Mouse (Mus musculus): ENCODE measurements around the gene Sipa1.
"Not testable (repeated sequence)": the region's sequence is repeated elsewhere in the genome, so short reads cannot be mapped to it uniquely, and the experiment has no call there.

The Sipa1 gene

GRCm38 (mm10) chr19:5662981-5663913 is at the start of gene Sipa1:
Sipa1 (minus strand) TSS chr19:5663707.
- peak; percentile 62 for DNase-seq (ENCODE audit: low spot score)

DNA sequence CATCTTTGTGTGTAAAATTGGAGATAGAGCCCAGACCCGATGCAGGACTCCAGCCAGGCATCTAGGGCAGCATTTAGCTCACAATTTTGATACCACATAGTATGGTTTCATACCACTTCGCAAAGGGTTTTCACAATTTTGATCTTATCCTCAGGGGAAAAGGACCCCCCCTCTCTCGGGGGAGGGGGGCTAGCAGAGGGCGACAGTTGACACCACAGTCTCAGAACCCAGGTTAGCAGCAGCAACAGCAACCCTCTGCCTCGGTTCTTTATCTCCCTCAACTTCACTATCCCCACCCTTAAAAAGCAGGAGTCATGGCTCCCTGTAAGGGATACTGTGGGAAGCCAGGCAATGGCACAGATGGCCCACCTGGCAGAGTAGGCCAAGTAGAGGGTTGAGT is 49.7 kb upstream of the Sipa1 start:
- no peak for DNase-seq (ENCODE audit: low spot score)

DNA sequence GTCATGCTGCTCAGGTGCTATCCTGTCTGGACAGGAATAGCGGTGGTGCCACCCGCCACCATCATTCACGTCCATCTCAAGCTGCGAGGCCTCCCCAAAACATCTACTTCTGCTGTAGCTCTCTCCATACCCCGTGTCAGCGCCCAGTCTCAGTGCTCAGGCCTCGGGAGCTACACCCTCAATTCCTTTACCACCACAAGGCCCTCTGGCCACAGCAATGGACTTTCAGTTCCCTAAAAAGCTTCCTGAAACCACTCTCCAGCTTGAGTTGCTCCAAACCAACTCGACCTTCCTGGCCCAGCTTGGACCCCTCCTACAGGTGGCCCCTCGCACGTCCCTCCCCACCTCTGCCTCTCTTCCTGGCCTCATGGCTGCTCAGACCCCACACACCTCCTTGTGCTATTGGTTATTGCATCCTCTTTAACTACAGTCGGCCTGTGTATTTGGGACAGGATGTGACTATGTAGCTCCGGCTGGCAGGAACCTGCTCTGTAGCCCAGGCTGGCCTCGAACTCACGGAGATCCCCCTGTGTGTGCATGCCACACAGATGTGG is 48.5 kb upstream of the Sipa1 start:
- DNase-seq (ENCODE audit: low spot score) = no peak

DNA sequence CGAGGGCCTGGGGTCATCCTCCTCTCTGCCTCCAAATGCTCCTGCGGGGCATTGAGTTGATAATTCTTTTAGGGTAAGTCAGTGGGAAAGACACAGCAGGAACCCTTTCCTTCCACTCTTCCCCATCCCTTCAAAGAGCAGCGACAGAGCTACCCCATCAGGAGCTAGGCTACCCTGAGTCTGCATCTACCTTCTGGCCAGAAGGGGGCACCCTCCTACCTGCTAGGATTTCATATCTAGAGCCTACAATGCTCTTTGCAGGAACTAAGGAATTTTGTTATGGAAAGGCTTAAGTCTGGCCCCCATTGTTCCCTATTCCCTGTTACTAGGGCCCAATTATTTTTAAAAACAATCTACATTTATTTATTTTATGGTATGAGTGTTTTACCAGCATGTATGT is 47.7 kb upstream of the Sipa1 start:
- no peak for DNase-seq (ENCODE audit: low spot score)

GRCm38 (mm10) chr19:5710581-5710980 is 47.1 kb upstream of the Sipa1 start:
- DNase-seq (ENCODE audit: low spot score) = no peak

- no peak for DNase-seq (ENCODE audit: low spot score)
Observed at GRCm38 (mm10) chr19:5710068-5710467, 46.6 kb upstream of the Sipa1 start.

GRCm38 (mm10) chr19:5704801-5705571 is 41.5 kb upstream of the Sipa1 start:
- DNase-seq (ENCODE audit: low spot score) = no peak

GRCm38 (mm10) chr19:5704163-5704800 is 40.8 kb upstream of the Sipa1 start, which contains the start of gene Kcnk7:
Kcnk7 (plus strand) TSS chr19:5704367.
- DNase-seq (ENCODE audit: low spot score) = no peak

GRCm38 (mm10) chr19:5695849-5696462 is 32.4 kb upstream of the Sipa1 start:
- DNase-seq (ENCODE audit: low spot score) = no peak

- DNase-seq (ENCODE audit: low spot score) = no peak
Observed at GRCm38 (mm10) chr19:5693801-5694200, 30.3 kb upstream of the Sipa1 start.

DNA sequence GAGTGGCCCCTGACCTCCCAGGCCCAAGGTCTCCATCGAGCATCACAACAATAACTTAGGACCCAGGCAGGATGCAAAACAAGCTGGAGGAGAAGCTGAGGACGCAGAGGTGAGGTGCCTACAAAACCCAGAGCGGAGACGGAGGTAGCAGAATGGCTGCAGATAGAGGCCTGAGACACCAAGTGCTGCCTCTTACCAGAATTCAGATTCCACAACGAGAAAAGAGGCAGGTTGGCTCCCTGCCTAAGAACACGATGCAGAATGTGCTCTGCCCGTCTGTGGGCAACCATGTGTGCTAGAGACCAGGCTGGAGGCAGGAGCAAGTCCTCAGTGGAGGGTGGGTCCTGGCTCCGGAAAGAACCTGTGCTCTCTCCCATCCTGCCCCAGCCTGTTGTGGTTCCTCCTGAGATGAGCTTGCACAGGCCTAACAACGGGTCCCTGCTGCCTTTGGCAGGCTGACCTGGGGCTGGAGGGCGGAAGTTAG is 29.4 kb upstream of the Sipa1 start:
- no peak for DNase-seq (ENCODE audit: low spot score)

DNA sequence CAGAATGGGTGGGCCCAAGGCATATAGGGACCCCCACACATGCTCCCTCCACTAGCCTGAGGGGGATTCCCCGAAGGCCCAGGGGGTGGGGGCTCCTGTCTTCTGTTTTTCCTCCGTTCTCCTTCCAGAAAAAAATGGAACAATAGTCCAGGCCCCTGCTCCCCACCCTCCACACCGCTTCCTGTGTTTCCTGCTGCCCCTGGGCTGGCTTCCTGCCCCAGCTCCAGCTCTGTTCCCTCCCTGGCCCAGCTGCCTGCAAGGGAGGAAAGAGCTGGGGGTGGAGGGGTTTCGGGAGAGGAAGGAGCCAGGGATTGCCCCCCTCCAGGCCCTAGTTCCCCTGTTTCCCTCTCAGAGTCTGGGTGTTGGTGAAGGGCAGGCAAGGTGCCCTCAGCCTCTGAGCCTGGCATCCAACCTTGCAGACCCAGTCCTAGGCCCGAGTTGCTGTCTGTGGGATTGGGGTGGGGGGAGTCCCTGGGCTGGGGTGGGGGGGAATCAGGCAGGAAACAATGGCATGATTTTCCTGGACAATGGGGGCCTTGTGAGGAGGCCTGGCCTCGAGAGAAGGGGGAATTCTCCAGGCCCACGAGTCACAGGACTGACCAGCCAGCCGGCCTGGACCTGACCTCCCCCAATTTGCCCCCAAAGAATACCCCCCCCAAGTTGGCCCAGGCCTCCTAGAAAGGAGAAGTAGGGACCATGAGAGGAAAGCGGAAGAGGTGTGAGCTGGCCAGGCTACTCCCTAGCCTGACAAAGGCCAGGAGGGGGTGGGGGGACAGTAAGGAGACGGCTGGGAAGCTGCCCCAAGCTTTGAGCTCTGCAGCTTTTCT is 28.8 kb upstream of the Sipa1 start:
- DNase-seq (ENCODE audit: low spot score) = no peak

GRCm38 (mm10) chr19:5691601-5692000 is 28.1 kb upstream of the Sipa1 start:
- no peak for DNase-seq (ENCODE audit: low spot score)

DNA sequence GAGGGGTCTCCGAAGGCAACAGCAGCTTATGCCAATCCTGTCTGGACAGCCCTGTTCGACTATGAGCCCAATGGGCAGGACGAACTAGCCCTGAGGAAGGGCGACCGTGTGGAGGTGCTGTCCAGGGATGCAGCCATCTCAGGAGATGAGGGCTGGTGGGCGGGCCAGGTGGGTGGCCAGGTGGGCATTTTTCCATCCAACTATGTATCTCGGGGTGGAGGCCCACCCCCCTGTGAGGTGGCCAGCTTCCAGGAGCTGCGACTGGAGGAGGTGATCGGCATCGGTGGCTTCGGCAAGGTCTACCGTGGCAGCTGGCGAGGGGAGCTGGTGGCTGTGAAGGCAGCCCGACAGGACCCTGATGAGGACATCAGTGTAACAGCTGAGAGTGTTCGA is 26.8 kb upstream of the Sipa1 start:
- DNase-seq (ENCODE audit: low spot score) = no peak

DNA sequence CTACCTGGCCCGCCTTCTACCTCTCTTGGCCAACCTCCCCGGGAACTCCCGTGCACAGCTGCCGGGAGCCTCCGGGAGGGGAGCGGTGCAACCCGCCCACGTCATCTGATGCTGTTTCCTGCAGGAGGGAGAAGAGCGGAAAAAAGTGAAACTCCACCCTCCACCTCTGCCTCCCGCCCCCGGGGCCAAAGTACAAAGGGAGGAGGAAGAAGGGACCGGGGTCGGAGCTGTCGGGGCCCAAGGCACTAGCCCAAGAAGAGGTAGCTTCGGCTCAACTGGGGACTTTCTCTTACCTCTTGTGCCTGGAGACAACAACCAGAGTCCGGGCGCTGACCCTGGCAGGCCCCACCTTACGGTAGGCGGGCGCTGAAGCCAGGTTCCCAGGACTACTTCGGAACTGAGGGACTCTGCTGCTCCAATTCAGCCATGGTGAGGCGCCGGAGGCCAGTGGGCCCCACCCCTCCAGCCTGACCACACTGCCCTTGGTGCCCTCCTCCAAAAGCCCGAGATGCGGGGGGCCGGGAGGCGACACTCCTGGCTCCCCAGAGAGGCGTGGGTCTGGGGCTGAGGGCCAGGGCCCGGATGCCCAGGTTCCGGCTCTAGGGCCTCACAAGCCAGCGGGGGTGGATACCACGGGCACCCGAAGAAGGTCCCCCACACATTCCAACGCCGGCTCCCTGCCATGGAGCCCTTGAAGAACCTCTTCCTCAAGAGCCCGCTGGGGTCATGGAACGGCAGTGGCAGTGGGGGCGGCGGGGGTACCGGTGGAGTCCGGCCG is 26.2 kb upstream of the Sipa1 start:
- peak; percentile 64 for DNase-seq (ENCODE audit: low spot score)

GRCm38 (mm10) chr19:5689088-5689428 is 25.6 kb upstream of the Sipa1 start:
- no peak for DNase-seq (ENCODE audit: low spot score)

DNA sequence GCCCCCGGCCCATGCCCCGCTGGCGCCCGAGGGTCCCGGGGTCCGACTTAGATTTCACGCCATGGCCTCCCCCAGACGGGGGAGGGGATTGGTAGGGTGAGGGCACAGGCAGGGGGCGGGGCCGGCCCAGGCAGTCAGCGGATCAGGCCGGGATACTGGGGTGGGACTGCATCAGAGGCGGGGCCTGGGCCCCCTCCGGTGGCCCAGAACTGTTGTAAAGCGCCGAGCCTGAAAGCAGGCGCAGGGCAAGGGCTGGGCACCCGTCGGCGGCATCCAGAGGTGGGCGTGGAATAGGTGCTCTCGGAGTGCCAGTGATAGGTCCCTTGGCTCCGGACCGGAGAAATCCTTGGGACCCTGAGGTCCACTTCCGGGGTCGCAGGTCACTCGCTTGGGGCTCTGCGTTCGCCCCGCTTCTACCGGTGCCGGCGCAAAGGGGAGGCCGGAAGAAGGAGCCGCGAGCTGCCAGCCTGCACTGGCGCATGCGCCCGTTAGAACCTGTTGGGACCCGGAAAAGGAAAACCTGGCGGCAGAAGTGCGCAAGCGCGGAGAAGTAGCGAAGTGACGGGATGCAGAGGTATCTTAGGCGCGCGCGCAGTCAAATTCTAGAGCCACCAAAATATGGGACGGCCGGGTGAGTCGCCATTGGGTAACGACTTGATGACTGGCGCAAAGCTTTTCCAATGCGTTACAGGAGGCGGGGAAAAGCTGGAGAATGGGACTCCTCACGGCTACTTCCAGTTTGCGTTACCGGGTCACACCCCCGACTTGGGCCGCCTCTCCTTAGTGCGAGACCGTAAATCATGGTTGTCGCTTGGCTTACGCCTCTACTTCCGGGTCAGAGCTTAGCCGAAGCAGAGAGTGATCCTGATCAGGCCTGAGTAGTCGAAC is 24.9 kb upstream of the Sipa1 start, which contains the start of the genes Map3k11 and Pcnx3:
TSS of gene Map3k11 (plus strand) at position 543 of the 888 bp plus-strand sequence.
TSS of gene Pcnx3 (minus strand) at position 709 of the 888 bp plus-strand sequence.
- DNase-seq (ENCODE audit: low spot score) = peak; percentile 92

GRCm38 (mm10) chr19:5687738-5688137 is 24.2 kb upstream of the Sipa1 start:
- DNase-seq (ENCODE audit: low spot score) = no peak

- not testable (repeated sequence) for DNase-seq (ENCODE audit: low spot score)
Observed at GRCm38 (mm10) chr19:5686954-5687353, 23.4 kb upstream of the Sipa1 start.
